Mouse (Mus musculus): ENCODE results near the gene Ttc30b.
"Not testable (repeated sequence)": the region's sequence is repeated elsewhere in the genome, so short reads cannot be mapped to it uniquely, and the experiment has no call there.

Ttc30b gene

GRCm38 (mm10) chr2:75953320-75953719 lies 14.9 kb upstream of the Ttc30b start:
- DNase-seq (ENCODE audit: low read depth, low spot score), result no peak

GRCm38 (mm10) chr2:75950685-75951084 lies 12.3 kb upstream of the Ttc30b start:
- no peak for DNase-seq (ENCODE audit: low read depth, low spot score)

GRCm38 (mm10) chr2:75937520-75938116 lies 767 bp downstream of the Ttc30b start:
- DNase-seq (ENCODE audit: low read depth, low spot score), result not testable (repeated sequence)

GRCm38 (mm10) chr2:75936685-75937084 lies 1.7 kb downstream of the Ttc30b start:
- not testable (repeated sequence) for DNase-seq (ENCODE audit: low read depth, low spot score)

GRCm38 (mm10) chr2:75933541-75933940 lies 4.8 kb downstream of the Ttc30b start:
- no peak for DNase-seq (ENCODE audit: low read depth, low spot score)

- DNase-seq (ENCODE audit: low read depth, low spot score), result no peak
Measured at GRCm38 (mm10) chr2:75930941-75931340, 7.4 kb downstream of the Ttc30b start.

GRCm38 (mm10) chr2:75929786-75930444 lies 8.5 kb downstream of the Ttc30b start:
- DNase-seq (ENCODE audit: low read depth, low spot score), result no peak

- DNase-seq (ENCODE audit: low read depth, low spot score), result no peak
Measured at GRCm38 (mm10) chr2:75929141-75929540, 9.2 kb downstream of the Ttc30b start.

GRCm38 (mm10) chr2:75928011-75928410 lies 10.4 kb downstream of the Ttc30b start:
- DNase-seq (ENCODE audit: low read depth, low spot score), result no peak

GRCm38 (mm10) chr2:75926061-75926460 lies 12.3 kb downstream of the Ttc30b start:
- DNase-seq (ENCODE audit: low read depth, low spot score), result no peak

- DNase-seq (ENCODE audit: low read depth, low spot score), result no peak
Measured at GRCm38 (mm10) chr2:75923807-75924340, 14.5 kb downstream of the Ttc30b start.

- DNase-seq (ENCODE audit: low read depth, low spot score), result no peak
Measured at GRCm38 (mm10) chr2:75915040-75915439, 23.3 kb downstream of the Ttc30b start.

- no peak for DNase-seq (ENCODE audit: low read depth, low spot score)
Measured at GRCm38 (mm10) chr2:75907142-75907541, 31.2 kb downstream of the Ttc30b start.

- no peak for DNase-seq (ENCODE audit: low read depth, low spot score)
Measured at GRCm38 (mm10) chr2:75901869-75902268, 36.5 kb downstream of the Ttc30b start.

GRCm38 (mm10) chr2:75900281-75900680 lies 38.1 kb downstream of the Ttc30b start:
- DNase-seq (ENCODE audit: low read depth, low spot score), result no peak

GRCm38 (mm10) chr2:75895711-75896110 lies 42.7 kb downstream of the Ttc30b start:
- DNase-seq (ENCODE audit: low read depth, low spot score), result no peak

GRCm38 (mm10) chr2:75891981-75892380 lies 46.4 kb downstream of the Ttc30b start:
- DNase-seq (ENCODE audit: low read depth, low spot score), result no peak
